Mouse (Mus musculus) left cerebral cortex, adult 9 months (tissue): Measurements from ENCODE around the gene Ppp1r2.

Experiments used
- DNase-seq, 2 experiments: peaks; one replicate each; pipeline ENCODE4 v3.0.0; 2022; ENCODE audit warnings: low spot score in 2 of 2

Gene Ppp1r2

GRCm38 (mm10) chr16:31234808-31235456 lies 40.1 kb downstream of the Ppp1r2 start:
- no peak for DNase-seq

GRCm38 (mm10) chr16:31234356-31234755 lies 40.7 kb downstream of the Ppp1r2 start:
- no peak for DNase-seq

GRCm38 (mm10) chr16:31233541-31234339 lies 41.3 kb downstream of the Ppp1r2 start:
- peak in 1 of 2 experiments; percentile 77 for DNase-seq

- DNase-seq = no peak
Measured at GRCm38 (mm10) chr16:31233167-31233498, 41.9 kb downstream of the Ppp1r2 start.

GRCm38 (mm10) chr16:31232491-31233166 lies 42.4 kb downstream of the Ppp1r2 start:
- no peak for DNase-seq

- DNase-seq = no peak
Measured at GRCm38 (mm10) chr16:31231591-31231990, 43.5 kb downstream of the Ppp1r2 start.

- no peak for DNase-seq
Measured at GRCm38 (mm10) chr16:31227746-31228145, 47.3 kb downstream of the Ppp1r2 start.

- no peak for DNase-seq
Measured at GRCm38 (mm10) chr16:31215271-31215670, 59.8 kb downstream of the Ppp1r2 start.

- no peak for DNase-seq
Measured at GRCm38 (mm10) chr16:31213463-31213862, 61.6 kb downstream of the Ppp1r2 start.

- no peak for DNase-seq
Measured at GRCm38 (mm10) chr16:31211503-31211902, 63.6 kb downstream of the Ppp1r2 start.

- DNase-seq = no peak
Measured at GRCm38 (mm10) chr16:31210453-31210852, 64.6 kb downstream of the Ppp1r2 start.

GRCm38 (mm10) chr16:31209911-31210310 lies 65.2 kb downstream of the Ppp1r2 start:
- DNase-seq = no peak

GRCm38 (mm10) chr16:31205726-31206125 lies 69.4 kb downstream of the Ppp1r2 start:
- no peak for DNase-seq

- DNase-seq = no peak
Measured at GRCm38 (mm10) chr16:31205187-31205586, 69.9 kb downstream of the Ppp1r2 start.

GRCm38 (mm10) chr16:31204216-31204615 lies 70.9 kb downstream of the Ppp1r2 start:
- DNase-seq = no peak

- no peak for DNase-seq
Measured at GRCm38 (mm10) chr16:31201704-31202103, 73.4 kb downstream of the Ppp1r2 start.
